13 mouse cellular contexts compared by ENCODE assay signal in genomic region chr4:89274829-89275548, GRCm38 (mm10). TPM values are rescaled to one million over a fixed set of nuclear protein-coding genes. Genes with fewer than 3 reads are reported as not detected.
A peak's percentile ranks its signal among the peaks of the same experiment; 100 is the strongest.
DNase-seq lines count a peak whose midpoint lies in the region; ATAC-seq lines count a peak whose summit lies in the region.
"Had no signal": no experiment of that assay in that cellular context is flagged by ENCODE, and none has a peak within 500 bp of the region (broad histone marks: within the 10 kb centered on the region; RNA-seq: fewer than 3 reads in every experiment).

No protein-coding gene starts in this region.

- H3K4me3 ChIP-seq in hindbrain, embryonic 11.5 days (ENCODE audit: low read depth, low read length): no peak overlapping the region
- no peak overlapping the region for H3K4me3 ChIP-seq in hindbrain, embryonic 14.5 days (replicated peaks; ENCODE audit: low read length)
- no peak overlapping the region for H3K4me3 ChIP-seq in embryonic facial prominence, embryonic 10.5 days
- no peak overlapping the region for H3K4me3 ChIP-seq in midbrain, embryonic 12.5 days

- DNase-seq in hindbrain, embryonic 11.5 days (ENCODE audit: low spot score): peak; percentile 56
- DNase-seq in hindbrain, embryonic 14.5 days (ENCODE audit: low spot score): no peak
- peak; percentile 26 for DNase-seq in R1 (ENCODE audit: low read depth, low spot score)
- DNase-seq in embryonic facial prominence, embryonic 10.5 days (ENCODE audit: low spot score): peak; percentile 63
- DNase-seq in adrenal gland, postnatal 25 days: no peak
- no peak for DNase-seq in thymus, postnatal 4 days
- DNase-seq in frontal cortex, postnatal 10 days (ENCODE audit: low spot score in 2 of 2): no peak
- DNase-seq: cerebellum, adult 9-11 months; kidney, postnatal 14 days; lung, adult 2 months had no signal

- H3K9me3 ChIP-seq in hindbrain, embryonic 11.5 days (ENCODE audit: control insufficient read depth, low read length): no peaks in the 10 kb centered on the region
- H3K9me3 ChIP-seq in hindbrain, embryonic 14.5 days (ENCODE audit: control insufficient read depth, low read length): no peaks in the 10 kb centered on the region
- no peaks in the 10 kb centered on the region for H3K9me3 ChIP-seq in embryonic facial prominence, embryonic 10.5 days
- no peaks in the 10 kb centered on the region for H3K9me3 ChIP-seq in midbrain, embryonic 12.5 days

- H3K27ac ChIP-seq in hindbrain, embryonic 11.5 days (ENCODE audit: low read depth, low read length): no peak overlapping the region
- H3K27ac ChIP-seq in hindbrain, embryonic 14.5 days: no peak overlapping the region
- H3K27ac ChIP-seq in embryonic facial prominence, embryonic 10.5 days (replicated peaks): no peak overlapping the region
- no peak overlapping the region for H3K27ac ChIP-seq in midbrain, embryonic 12.5 days (replicated peaks)

- no peaks in the 10 kb centered on the region for H3K36me3 ChIP-seq in hindbrain, embryonic 11.5 days (ENCODE audit: control insufficient read depth, insufficient read depth, low read length)
- no peaks in the 10 kb centered on the region for H3K36me3 ChIP-seq in hindbrain, embryonic 14.5 days (replicated peaks; ENCODE audit: control insufficient read depth, insufficient read depth)
- H3K36me3 ChIP-seq in embryonic facial prominence, embryonic 10.5 days (replicated peaks): no peaks in the 10 kb centered on the region
- H3K36me3 ChIP-seq in midbrain, embryonic 12.5 days: no peaks in the 10 kb centered on the region

- H3K9ac ChIP-seq in hindbrain, embryonic 11.5 days (ENCODE audit: low read depth, low read length): no peak overlapping the region
- H3K9ac ChIP-seq in hindbrain, embryonic 14.5 days: no peak overlapping the region
- no peak overlapping the region for H3K9ac ChIP-seq in midbrain, embryonic 12.5 days (replicated peaks)

- H3K4me1 ChIP-seq in hindbrain, embryonic 11.5 days (replicated peaks; ENCODE audit: control insufficient read depth, insufficient read depth, low read length): no peaks in the 10 kb centered on the region
- no peaks in the 10 kb centered on the region for H3K4me1 ChIP-seq in hindbrain, embryonic 14.5 days (replicated peaks; ENCODE audit: control insufficient read depth, insufficient read depth, low read length)
- no peaks in the 10 kb centered on the region for H3K4me1 ChIP-seq in embryonic facial prominence, embryonic 10.5 days
- H3K4me1 ChIP-seq in midbrain, embryonic 12.5 days: 0 out of 2 replicates have a peak, but pooled peaks cover 6% of the 10 kb centered on the region

- no peak overlapping the region for H3K4me2 ChIP-seq in hindbrain, embryonic 11.5 days (replicated peaks; ENCODE audit: low read depth, low read length)
- H3K4me2 ChIP-seq in hindbrain, embryonic 14.5 days (replicated peaks): no peak overlapping the region
- no peak overlapping the region for H3K4me2 ChIP-seq in midbrain, embryonic 12.5 days (replicated peaks)

- WGBS in hindbrain, embryonic 11.5 days: 2% methylated on average over 24 of the region's 24 CpGs
- 1% methylated on average over 24 of the region's 24 CpGs for WGBS in hindbrain, embryonic 14.5 days
- under 1% methylated on average over 24 of the region's 24 CpGs for WGBS in embryonic facial prominence, embryonic 10.5 days
- under 1% methylated on average over 24 of the region's 24 CpGs for WGBS in midbrain, embryonic 12.5 days

- no peak; the same call in 1 of the 2 replicates for ATAC-seq in hindbrain, embryonic 11.5 days (ENCODE audit: low FRiP score)
- ATAC-seq in hindbrain, embryonic 14.5 days (ENCODE audit: low FRiP score): no peak
- ATAC-seq in midbrain, embryonic 12.5 days (ENCODE audit: low FRiP score, low read depth): 0 out of 2 replicates have a peak, but pooled peaks have one; percentile 19
- ATAC-seq: CD4-positive, CD25-positive, alpha-beta regulatory T cell, adult 4 months had no signal

- H3K27me3 ChIP-seq in hindbrain, embryonic 11.5 days (ENCODE audit: control insufficient read depth, insufficient read depth, low read length): peaks cover 90% of the 10 kb centered on the region
- H3K27me3 ChIP-seq in hindbrain, embryonic 14.5 days (ENCODE audit: control insufficient read depth, insufficient read depth, low read length): peaks cover 98% of the 10 kb centered on the region
- H3K27me3 ChIP-seq in embryonic facial prominence, embryonic 10.5 days (replicated peaks; ENCODE audit: low read depth, poor library complexity, severe bottlenecking): peaks cover 99% of the 10 kb centered on the region
- peaks cover 91% of the 10 kb centered on the region for H3K27me3 ChIP-seq in midbrain, embryonic 12.5 days

RNA-seq across cellular contexts. Expression of gene Cdkn2a, which starts 19.5 kb away (rescaled TPM):
- not detected in 2 replicates for polyA plus RNA-seq in hindbrain, embryonic 11.5 days (2014; fragmentation: Nextera tagmentation; extraction: Ambion mirVana)
- not detected in 2 replicates for polyA plus RNA-seq in hindbrain, embryonic 14.5 days (2014; fragmentation: Nextera tagmentation; extraction: Ambion mirVana)
- not detected in 2 replicates for polyA plus RNA-seq in embryonic facial prominence, embryonic 10.5 days (2016; fragmentation: Nextera tagmentation; extraction: Ambion mirVana)
- not detected in 2 replicates for polyA plus RNA-seq in midbrain, embryonic 12.5 days (2016; fragmentation: Nextera tagmentation; extraction: Ambion mirVana)
- total RNA-seq in adrenal gland, postnatal 25 days (2021): 1.6 and 1.8 TPM in 2 replicates
- polyA plus RNA-seq: CD4-positive, CD25-positive, alpha-beta regulatory T cell, adult 4 months; embryonic facial prominence, embryonic 14.5 days had no signal

RNA-seq across cellular contexts. Expression of gene Cdkn2b, which starts 35.9 kb away (rescaled TPM):
- polyA plus RNA-seq in hindbrain, embryonic 11.5 days (2014; fragmentation: Nextera tagmentation; extraction: Ambion mirVana): 1.1 and 1.4 TPM in 2 replicates
- 1.3 and 1.4 TPM in 2 replicates for polyA plus RNA-seq in hindbrain, embryonic 14.5 days (2014; fragmentation: Nextera tagmentation; extraction: Ambion mirVana)
- polyA plus RNA-seq in embryonic facial prominence, embryonic 10.5 days (2016; fragmentation: Nextera tagmentation; extraction: Ambion mirVana): 0.88 and 1.2 TPM in 2 replicates
- 0.33 and 0.79 TPM in 2 replicates for polyA plus RNA-seq in midbrain, embryonic 12.5 days (2016; fragmentation: Nextera tagmentation; extraction: Ambion mirVana)
- total RNA-seq in adrenal gland, postnatal 25 days (2021): 4.9 TPM in 2 replicates

Comparison
In these comparisons a context has a peak if more than half of its experiments do, and no peak if none do; other contexts are left out.
1. DNase-seq: peak in hindbrain, embryonic 11.5 days (single experiment), R1 (single experiment) and embryonic facial prominence, embryonic 10.5 days (single experiment); none in hindbrain, embryonic 14.5 days (single experiment), adrenal gland, postnatal 25 days (single experiment), thymus, postnatal 4 days (single experiment) and frontal cortex, postnatal 10 days (0 of 2).